Mouse (Mus musculus): ENCODE data around the gene Cacng7. TPM values are rescaled to one million over a fixed set of nuclear protein-coding genes. Genes with fewer than 3 reads are reported as not detected.

The Cacng7 gene
- total RNA-seq, 1 experiment, result 14.4 TPM

DNA sequence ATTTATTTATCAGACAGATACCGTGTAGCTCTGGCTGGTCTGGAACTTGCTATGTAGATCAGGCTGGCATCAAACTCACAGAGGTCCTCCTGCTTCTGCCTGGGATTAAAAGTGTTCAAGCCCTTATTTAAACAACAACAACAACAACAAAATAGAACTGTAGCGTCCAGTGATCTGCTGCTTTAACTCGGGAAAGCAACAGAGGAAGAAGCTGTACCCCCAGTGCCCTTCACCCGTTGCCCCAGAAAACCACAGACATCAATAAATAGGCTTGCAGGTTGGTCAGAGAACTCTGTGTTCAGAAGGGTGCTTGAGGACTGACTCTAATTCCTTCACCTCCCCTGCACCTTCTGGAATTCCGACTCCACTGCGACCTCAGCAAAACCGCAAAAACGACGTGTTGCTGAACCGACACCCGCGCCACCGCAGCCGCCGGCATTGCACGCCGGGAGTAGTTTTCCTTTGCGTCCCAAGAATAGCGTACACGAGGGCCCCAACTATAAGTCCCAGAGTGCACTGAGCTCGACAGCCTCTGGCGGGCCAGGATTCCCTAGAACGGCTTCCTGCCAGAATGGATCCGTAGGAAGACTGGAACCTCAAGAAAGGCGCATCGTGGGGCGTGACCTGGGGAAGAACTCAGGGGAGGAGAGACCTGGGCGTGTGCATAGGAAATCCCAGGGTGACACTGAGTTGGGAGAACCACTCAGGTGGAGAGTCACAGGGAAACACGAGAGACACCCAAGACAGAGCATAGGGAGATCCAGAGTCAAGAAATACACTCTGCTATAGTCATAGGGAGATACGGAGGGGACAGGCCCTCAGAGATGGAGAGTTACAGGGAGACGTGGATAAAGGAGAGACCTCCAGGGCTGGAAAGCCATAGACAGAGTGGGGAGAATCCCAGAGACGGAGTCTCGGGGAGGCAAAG is 30.9 kb upstream of the Cacng7 start:
- Histone ChIP-seq H3K9ac (ENCODE audit: insufficient read depth, low read depth, low read length, poor library complexity, severe bottlenecking) (peak overlapping the region; percentile 57), H3K27ac (ENCODE audit: insufficient read depth, low read depth, low read length, poor library complexity, severe bottlenecking) (no peak overlapping the region; the same call in 1 of the 2 replicates), H3K36me3 (ENCODE audit: control insufficient read depth, insufficient read depth, low read length, poor library complexity, severe bottlenecking) (peaks cover 11% of the 10 kb centered on the region), H3K4me1 (ENCODE audit: control insufficient read depth in 2 of 2, insufficient read depth in 2 of 2, low read length in 2 of 2, poor library complexity in 1 of 2) (peaks cover 11 to 36% of the 10 kb centered on the region in 2 experiments), H3K4me3 (ENCODE audit: insufficient read depth in 1 of 2, low read depth in 1 of 2, low read length in 2 of 2, poor library complexity in 1 of 2, severe bottlenecking in 1 of 2) (peak overlapping the region; percentile 40 to 77; a peak in 3 of 4 replicates), H3K9me3 (ENCODE audit: control insufficient read depth, insufficient read depth, low read depth, low read length) (no peaks in the 10 kb centered on the region)
- DNase-seq (ENCODE audit: low read depth, low spot score), result no peak
- in situ Hi-C loops (cut with MboI; ENCODE audit: low sequenced_read_pairs in 2 of 2, unreplicated experiment in 2 of 2), result loop anchor here in 1 of 2 experiments (10.0 kb wide), 1 partner anchor 57 kb away; the partner anchor contains the start of gene Nlrp12
- no peak for TF ChIP-seq ZC3H11A (IDR thresholded peaks at IDR 0.05; ENCODE audit: borderline replicate concordance, low read depth, low read length)
- no peak for TF ChIP-seq MAFK (IDR thresholded peaks at IDR 0.05; ENCODE audit: insufficient read depth, low read depth, low read length)
- no peak for TF ChIP-seq CHD2 (IDR thresholded peaks at IDR 0.05; ENCODE audit: low read depth, low read length)
- no peak for TF ChIP-seq ZNF384 (IDR thresholded peaks at IDR 0.05; ENCODE audit: low read depth, low read length)
- no peak for TF ChIP-seq HCFC1 (IDR thresholded peaks at IDR 0.05; ENCODE audit: borderline replicate concordance, insufficient read depth, low read length)

DNA sequence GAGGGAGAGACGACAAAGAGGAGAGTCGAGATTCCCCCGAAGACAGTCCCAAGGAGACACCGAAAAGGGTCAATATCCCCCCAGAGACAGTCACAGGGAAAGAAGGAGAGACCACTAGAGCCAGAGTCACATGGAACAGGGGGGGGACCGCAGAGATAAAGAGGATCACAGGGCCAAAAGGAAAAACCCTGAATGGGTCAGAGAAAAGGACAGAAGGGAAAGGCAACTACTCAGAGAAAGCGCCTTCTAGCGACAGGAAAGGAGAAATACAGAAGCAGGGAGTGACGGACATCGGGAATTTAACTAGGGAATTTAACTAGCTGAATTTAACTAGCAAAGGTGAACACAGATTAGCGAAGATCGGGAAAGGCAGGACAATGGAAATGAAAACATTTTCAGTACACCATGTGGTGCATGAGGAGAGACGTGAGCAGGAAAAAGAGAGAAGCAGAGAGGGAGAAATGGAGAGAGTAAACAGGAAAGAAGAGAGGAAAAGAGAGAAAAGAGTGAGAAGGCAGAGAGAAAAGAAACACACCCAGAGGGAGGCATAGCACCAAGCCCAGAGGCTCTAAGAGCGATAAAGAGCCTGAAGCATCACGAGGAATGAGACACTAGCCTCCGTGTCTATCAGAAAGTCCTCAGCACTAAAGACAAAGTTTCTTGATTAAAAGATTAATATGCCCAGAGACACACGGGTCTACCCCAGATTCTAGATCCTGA is 30.0 kb upstream of the Cacng7 start:
- Histone ChIP-seq H3K27ac (ENCODE audit: insufficient read depth, low read depth, low read length, poor library complexity, severe bottlenecking) (no peak overlapping the region; the same call in 1 of the 2 replicates), H3K4me3 (ENCODE audit: insufficient read depth in 1 of 2, low read depth in 1 of 2, low read length in 2 of 2, poor library complexity in 1 of 2, severe bottlenecking in 1 of 2) (peak overlapping the region; percentile 76 to 77), H3K9me3 (ENCODE audit: control insufficient read depth, insufficient read depth, low read depth, low read length) (no peaks in the 10 kb centered on the region), H3K36me3 (ENCODE audit: control insufficient read depth, insufficient read depth, low read length, poor library complexity, severe bottlenecking) (peaks cover 4% of the 10 kb centered on the region), H3K9ac (ENCODE audit: insufficient read depth, low read depth, low read length, poor library complexity, severe bottlenecking) (peak overlapping the region; percentile 57; the same call in 1 of the 2 replicates), H3K4me1 (ENCODE audit: control insufficient read depth in 2 of 2, insufficient read depth in 2 of 2, low read length in 2 of 2, poor library complexity in 1 of 2) (peaks cover 11 to 35% of the 10 kb centered on the region in 2 experiments)
- no peak for DNase-seq (ENCODE audit: low read depth, low spot score)
- in situ Hi-C loops (cut with MboI; ENCODE audit: low sequenced_read_pairs in 2 of 2, unreplicated experiment in 2 of 2), result loop anchor here in 1 of 2 experiments (10.0 kb wide), 1 partner anchor 58 kb away; the partner anchor contains the start of gene Nlrp12
- TF ChIP-seq ZC3H11A (IDR thresholded peaks at IDR 0.05; ENCODE audit: borderline replicate concordance, low read depth, low read length) (no peak), HCFC1 (IDR thresholded peaks at IDR 0.05; ENCODE audit: borderline replicate concordance, insufficient read depth, low read length) (no peak), MAFK (IDR thresholded peaks at IDR 0.05; ENCODE audit: insufficient read depth, low read depth, low read length) (no peak), CHD2 (IDR thresholded peaks at IDR 0.05; ENCODE audit: low read depth, low read length) (no peak), ZNF384 (IDR thresholded peaks at IDR 0.05; ENCODE audit: low read depth, low read length) (no peak)

DNA sequence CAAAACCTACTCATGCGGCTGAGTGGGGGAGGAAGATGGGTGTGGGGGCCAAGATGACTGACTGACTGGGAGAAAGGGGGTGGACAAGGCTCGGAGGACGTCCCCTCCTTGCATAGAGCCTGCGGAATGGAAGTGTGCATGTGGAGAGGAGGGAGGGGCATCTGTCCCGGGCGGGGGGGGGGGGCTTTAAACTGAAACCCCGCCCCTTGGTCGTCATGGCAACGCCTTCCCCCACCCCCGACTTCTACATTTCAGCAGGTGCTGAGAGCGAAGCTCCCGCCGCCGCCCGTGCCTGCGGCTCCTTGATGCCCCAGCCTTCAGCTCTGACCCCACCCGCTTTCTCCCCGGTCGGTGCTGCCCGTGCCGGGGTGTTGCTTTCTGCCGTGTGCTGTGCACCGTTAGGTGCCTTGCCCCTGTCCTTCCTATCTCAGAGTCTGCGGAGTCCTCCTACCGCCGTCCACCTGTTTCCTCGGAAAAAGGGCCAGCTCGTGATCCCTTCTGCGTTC is 29.4 kb upstream of the Cacng7 start:
- in situ Hi-C loops (cut with MboI; ENCODE audit: low sequenced_read_pairs in 2 of 2, unreplicated experiment in 2 of 2), result loop anchor here in 1 of 2 experiments (10.0 kb wide), 1 partner anchor 59 kb away; the partner anchor contains the start of gene Nlrp12
- Histone ChIP-seq H3K4me1 (ENCODE audit: control insufficient read depth in 2 of 2, insufficient read depth in 2 of 2, low read length in 2 of 2, poor library complexity in 1 of 2) (peaks cover 11 to 35% of the 10 kb centered on the region in 2 experiments), H3K27ac (ENCODE audit: insufficient read depth, low read depth, low read length, poor library complexity, severe bottlenecking) (peak overlapping the region; percentile 45), H3K9me3 (ENCODE audit: control insufficient read depth, insufficient read depth, low read depth, low read length) (no peaks in the 10 kb centered on the region), H3K4me3 (ENCODE audit: insufficient read depth in 1 of 2, low read depth in 1 of 2, low read length in 2 of 2, poor library complexity in 1 of 2, severe bottlenecking in 1 of 2) (peak overlapping the region; percentile 76 to 77), H3K36me3 (ENCODE audit: control insufficient read depth, insufficient read depth, low read length, poor library complexity, severe bottlenecking) (peaks cover 4% of the 10 kb centered on the region), H3K9ac (ENCODE audit: insufficient read depth, low read depth, low read length, poor library complexity, severe bottlenecking) (peak overlapping the region; percentile 60)
- TF ChIP-seq HCFC1 (IDR thresholded peaks at IDR 0.05; ENCODE audit: borderline replicate concordance, insufficient read depth, low read length) (no peak; the same call in 1 of the 2 replicates), MAFK (IDR thresholded peaks at IDR 0.05; ENCODE audit: insufficient read depth, low read depth, low read length) (no peak), ZC3H11A (IDR thresholded peaks at IDR 0.05; ENCODE audit: borderline replicate concordance, low read depth, low read length) (no peak), ZNF384 (IDR thresholded peaks at IDR 0.05; ENCODE audit: low read depth, low read length) (no peak), CHD2 (IDR thresholded peaks at IDR 0.05; ENCODE audit: low read depth, low read length) (no peak)
- no peak for DNase-seq (ENCODE audit: low read depth, low spot score)

DNA sequence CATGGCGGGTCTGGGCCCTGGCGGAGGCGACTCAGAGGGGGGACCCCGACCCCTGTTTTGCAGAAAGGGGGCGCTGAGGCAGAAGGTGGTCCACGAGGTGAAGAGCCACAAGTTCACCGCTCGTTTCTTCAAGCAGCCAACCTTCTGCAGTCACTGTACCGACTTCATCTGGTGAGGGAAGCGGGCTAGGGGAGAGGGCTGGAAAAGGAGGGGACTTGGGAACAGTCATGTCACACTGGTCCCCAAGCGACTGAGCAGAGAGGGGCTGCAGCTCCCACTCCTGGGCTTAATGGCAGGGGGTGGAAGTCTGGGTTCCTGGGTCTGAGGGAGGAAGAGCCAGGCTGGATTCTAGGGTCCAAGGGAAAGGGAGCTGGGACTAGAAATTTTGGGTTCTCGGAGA is 29.0 kb upstream of the Cacng7 start:
- Histone ChIP-seq H3K4me3 (ENCODE audit: insufficient read depth in 1 of 2, low read depth in 1 of 2, low read length in 2 of 2, poor library complexity in 1 of 2, severe bottlenecking in 1 of 2) (peak overlapping the region; percentile 76 to 77), H3K9ac (ENCODE audit: insufficient read depth, low read depth, low read length, poor library complexity, severe bottlenecking) (peak overlapping the region; percentile 60), H3K36me3 (ENCODE audit: control insufficient read depth, insufficient read depth, low read length, poor library complexity, severe bottlenecking) (peaks cover 2% of the 10 kb centered on the region; the same call in 1 of the 2 replicates), H3K4me1 (ENCODE audit: control insufficient read depth in 2 of 2, insufficient read depth in 2 of 2, low read length in 2 of 2, poor library complexity in 1 of 2) (peaks cover 11 to 34% of the 10 kb centered on the region in 2 experiments), H3K9me3 (ENCODE audit: control insufficient read depth, insufficient read depth, low read depth, low read length) (no peaks in the 10 kb centered on the region), H3K27ac (ENCODE audit: insufficient read depth, low read depth, low read length, poor library complexity, severe bottlenecking) (peak overlapping the region; percentile 45; the same call in 1 of the 2 replicates)
- TF ChIP-seq CHD2 (IDR thresholded peaks at IDR 0.05; ENCODE audit: low read depth, low read length) (no peak), ZC3H11A (IDR thresholded peaks at IDR 0.05; ENCODE audit: borderline replicate concordance, low read depth, low read length) (no peak), ZNF384 (IDR thresholded peaks at IDR 0.05; ENCODE audit: low read depth, low read length) (no peak), HCFC1 (IDR thresholded peaks at IDR 0.05; ENCODE audit: borderline replicate concordance, insufficient read depth, low read length) (no peak), MAFK (IDR thresholded peaks at IDR 0.05; ENCODE audit: insufficient read depth, low read depth, low read length) (no peak)
- in situ Hi-C loops (cut with MboI; ENCODE audit: low sequenced_read_pairs in 2 of 2, unreplicated experiment in 2 of 2), result loop anchor here in 1 of 2 experiments (10.0 kb wide), 1 partner anchor 59 kb away; the partner anchor contains the start of gene Nlrp12
- DNase-seq (ENCODE audit: low read depth, low spot score), result no peak
